Mouse (Mus musculus): ENCODE measurements at regions not wholly inside any gene's neighbourhood (a gene's known extent, or its start where the extent isn't known, plus 50 kb on each side); places are given as distances from the start of the nearest gene placed in this dataset.

DNA sequence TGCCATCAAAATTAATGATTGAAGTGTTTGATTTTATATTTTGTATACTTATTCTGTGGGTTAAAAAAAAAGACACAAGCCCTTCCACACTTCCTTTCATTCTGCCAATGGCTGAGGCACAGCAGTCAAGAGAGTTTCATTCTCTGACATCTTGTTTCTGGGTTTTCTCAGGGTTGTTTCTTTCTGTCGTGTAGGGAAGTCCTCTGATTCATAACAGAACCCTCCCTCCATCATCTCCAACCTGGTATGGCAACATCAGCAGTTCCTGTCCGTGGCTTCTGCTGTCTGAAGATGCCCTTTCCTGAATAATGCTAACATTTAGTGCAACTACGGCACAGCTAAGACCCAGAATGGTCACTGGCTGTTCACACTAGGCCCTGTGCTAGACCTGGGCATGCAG is 167.3 kb downstream of the Hs3st3b1 start:
- DNase-seq (ENCODE audit: low read depth) = no peak

DNA sequence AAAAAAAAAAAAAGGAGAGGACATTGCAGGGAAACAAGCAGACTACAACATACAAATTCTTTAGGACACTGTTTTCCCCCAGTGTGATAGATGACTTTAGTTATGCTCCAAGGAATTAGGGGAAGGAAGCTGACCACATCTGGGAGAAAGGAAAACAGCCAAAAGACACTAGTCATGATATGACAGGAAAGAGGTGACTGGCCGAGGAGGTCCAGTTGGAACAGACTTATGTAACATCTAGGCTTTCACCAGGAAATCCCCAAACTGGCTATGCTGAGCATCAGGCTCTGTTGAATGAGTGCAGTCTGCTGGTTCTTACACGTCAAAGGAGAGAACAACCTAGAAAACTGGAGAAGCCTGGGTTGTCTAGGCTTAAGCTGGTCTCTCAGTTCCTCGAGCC is 163.8 kb downstream of the Hs3st3b1 start:
- no peak for DNase-seq (ENCODE audit: low read depth)

DNA sequence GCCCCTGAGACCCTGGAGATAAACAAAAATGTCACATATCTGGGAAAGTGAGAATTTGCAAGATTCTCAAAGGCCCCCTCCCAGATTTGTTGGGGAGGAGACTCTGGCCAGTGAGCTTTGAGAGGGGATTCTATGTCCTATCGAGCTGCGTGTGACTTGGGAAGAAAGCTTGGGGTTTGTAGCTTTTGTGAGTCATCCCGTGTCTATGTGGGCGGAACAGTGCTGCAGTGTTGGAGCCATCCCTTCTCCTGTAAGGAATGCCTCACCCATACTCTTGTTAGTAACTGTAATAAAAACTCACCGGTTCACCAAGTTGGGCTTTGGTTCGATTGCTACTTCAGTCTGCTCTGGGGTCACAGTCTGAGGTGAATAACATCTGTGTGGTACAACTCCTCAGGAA is 160.5 kb downstream of the Hs3st3b1 start:
- DNase-seq (ENCODE audit: low read depth) = no peak

DNA sequence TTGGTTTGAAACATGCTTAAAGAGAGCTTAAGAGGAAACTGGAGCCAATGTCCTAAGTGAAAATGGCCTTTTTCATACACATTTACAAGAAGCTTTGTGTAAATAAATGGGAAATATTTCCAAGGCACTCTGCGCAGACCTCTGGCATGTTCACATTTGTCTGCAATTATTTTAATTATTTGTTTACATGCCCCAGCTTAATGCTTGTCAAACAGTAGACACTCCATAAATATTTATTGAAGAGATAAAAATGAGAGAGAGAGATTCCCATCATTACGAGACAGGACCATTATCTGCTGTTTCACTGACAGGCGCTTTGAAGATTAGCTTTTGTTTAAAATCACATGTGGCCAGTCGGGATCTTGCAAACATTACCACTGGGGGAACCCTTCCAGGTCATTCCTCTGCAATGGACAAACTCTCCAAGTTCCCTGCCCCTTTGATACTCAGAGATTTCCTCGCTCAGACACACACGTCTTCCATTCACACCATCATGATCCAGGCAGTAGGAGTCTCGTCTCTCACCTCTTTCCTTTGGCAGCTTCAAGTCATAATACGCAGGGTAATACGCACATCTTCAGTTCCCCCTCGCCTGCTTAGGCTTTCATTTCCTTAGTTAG is 154.3 kb downstream of the Hs3st3b1 start:
- no peak for DNase-seq (ENCODE audit: low read depth)

DNA sequence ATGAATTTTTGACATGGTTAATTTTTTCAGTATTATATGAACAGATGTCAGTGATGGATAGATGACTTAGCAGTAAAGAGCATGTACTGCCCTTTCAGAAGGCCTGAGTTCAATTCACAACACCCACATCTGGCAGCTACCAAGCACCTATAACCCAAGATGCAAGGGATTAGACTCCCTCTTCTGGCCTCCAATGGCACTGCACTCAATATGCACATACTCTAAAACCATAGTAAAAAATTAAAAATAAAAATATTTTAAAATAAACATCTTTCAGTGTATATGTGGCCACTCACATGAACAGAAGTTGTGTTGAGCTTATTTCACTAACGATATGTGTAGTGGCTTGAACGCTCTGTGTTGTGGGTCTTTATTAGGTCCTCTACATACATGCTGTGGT is 152.4 kb downstream of the Hs3st3b1 start:
- no peak for DNase-seq (ENCODE audit: low read depth)

DNA sequence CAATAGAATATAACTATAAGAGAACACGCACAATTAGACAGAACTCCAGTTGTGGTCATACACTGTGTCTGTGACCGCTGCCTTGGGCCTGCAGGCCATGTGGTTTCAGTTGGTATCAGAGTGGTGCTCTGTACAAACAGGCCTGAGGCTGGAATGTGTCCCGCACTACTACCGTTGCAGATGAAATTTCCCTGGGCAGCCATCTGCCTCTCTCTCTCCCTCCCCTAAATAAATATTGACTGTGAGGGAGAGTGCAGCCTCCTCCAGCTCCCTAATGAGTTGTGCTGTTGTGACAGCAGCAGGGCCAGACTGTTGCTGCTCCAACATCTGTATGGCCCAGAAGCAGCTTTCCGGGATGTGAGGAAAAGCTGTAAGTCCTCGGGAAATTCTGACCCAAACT is 146.7 kb downstream of the Hs3st3b1 start:
- DNase-seq (ENCODE audit: low read depth) = no peak

DNA sequence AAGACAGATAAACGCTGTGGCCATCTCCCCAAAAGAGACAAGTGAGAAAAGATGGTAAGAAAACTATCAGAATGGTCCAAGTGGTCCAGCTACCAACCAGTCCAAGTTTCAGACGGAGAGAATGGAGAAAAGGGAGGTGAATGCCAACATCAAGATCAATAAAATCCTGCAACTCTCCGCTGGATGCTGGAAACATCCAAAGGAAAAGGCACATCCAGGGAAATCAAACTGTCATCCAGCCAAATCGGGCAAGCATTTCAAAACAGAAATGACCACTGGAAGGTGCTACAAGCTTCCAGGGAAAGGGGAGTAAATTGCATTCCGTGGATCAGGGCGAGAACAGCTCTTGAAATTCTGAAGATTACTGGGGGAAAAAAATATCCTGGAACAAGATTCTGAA is 142.7 kb downstream of the Hs3st3b1 start:
- no peak for DNase-seq (ENCODE audit: low read depth)

DNA sequence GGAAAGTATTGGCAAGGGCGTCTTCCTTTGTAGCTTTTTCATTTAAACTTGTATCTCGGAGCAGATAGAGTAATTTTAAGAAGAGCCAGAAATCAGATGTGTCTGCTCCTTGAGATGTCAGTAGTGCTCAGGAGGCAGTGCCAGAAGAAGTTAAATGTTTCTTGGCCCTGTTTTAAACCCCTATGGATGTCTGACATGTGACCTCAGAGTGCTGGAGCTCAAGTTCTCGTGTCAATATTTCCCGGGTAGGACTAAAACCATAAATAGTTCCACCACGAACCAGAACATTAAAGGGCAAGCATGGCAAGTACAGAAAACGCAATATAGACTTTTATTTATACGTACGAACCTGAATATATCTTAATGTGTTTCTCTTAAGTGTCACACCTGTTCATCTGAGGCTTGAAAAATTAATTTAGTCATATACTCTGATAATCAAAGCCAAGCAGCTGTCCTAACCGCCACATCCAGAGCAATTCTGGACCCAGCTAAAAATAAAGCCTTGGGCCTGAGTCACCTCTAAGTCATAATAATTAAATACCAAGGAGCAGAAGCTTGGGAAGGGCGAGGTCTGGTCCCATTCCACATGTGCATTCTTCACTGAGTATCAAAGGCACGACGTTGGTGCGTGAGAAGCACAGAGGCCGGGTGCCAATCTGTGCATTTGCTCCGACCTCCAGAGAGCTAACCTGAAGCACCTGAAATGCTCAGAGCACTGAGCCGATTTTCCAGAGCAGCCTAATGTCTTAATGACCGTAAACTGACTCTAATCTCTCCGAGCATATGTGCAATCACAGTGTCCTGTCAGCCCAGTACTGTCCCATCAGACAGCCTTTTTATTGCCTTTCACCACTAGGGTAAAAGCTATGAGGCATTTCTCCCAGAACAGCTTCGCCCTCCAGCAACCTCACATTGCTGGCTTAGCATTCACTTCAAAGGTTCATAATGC is 139.8 kb downstream of the Hs3st3b1 start:
- no peak for DNase-seq (ENCODE audit: low read depth)

DNA sequence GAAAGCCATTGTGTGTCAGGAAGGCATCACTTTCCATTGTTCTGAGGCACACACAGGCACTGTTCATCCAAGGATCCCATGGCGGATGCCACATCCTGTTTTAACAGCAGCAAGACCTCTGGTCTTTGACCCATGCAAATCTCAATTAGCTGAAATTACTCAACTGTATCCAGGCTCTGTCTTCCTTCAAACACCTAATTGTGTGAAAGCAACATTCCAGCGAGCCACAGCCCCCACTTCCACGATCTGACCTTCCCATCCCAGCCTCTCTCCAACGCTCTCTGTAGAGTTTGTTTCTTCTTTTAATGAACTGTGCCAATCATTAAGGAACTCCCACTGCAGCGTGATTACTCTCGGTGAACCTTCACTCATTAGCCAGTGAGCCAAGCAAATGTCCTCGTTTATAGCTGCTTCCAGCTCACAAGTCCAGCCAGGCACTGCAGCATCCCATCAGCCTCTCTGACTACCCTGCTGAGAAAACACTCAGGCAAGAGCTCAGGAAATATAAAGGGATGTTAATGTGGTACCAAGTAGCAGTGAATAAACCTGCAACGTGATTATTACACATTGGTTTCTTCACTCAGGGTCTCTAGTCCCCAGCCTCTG is 136.7 kb downstream of the Hs3st3b1 start:
- DNase-seq (ENCODE audit: low read depth) = no peak

DNA sequence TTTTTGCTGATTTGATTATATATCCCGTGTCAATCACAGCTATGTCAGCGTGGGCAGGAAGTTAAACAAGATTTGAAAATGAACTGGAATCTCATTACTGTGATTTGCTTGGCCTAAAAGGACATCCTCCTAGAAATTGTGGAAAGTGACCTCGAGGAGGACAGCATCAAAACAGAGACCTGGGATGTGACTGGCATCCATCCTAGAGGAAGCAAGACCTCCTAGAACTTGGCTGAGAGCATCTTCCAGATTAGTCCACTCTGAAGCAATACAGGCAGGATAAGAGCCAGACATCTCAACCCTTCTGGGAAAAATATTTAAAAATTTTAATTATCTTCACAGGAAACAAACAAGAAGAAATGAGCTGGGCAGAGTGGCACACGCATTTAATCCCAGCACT is 136.1 kb downstream of the Hs3st3b1 start:
- no peak for DNase-seq (ENCODE audit: low read depth)

DNA sequence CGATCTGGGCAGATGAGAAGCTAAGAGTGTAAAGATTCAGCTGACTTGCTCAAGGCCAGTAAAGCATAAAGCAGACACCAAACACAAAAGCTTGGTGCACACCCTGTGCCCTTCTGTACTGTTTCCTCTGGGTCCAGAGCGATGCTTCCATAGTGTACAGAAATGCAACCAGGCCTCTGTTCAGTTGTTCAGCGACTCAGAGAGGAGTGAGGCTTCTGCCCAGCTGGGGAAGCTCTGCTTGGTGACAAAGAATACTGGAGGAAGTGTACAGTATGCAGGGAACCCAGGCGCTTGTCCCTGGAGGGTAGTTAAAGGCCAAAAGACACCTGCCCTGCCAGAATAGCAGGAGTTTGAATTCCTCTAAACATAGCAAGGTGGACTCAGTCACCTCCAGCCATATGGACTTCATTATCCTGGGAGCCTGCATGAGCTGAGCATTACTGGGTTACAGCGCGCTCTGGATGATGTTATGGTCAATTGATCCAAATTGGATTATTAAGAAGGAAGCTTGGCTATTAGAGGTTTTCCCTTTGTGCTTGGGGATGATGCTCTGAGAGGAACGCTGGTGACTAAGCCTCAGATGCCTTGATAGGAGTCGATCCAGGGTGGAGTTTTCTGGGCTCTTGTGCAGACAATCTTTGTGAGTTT is 132.5 kb downstream of the Hs3st3b1 start:
- DNase-seq (ENCODE audit: low read depth) = no peak

DNA sequence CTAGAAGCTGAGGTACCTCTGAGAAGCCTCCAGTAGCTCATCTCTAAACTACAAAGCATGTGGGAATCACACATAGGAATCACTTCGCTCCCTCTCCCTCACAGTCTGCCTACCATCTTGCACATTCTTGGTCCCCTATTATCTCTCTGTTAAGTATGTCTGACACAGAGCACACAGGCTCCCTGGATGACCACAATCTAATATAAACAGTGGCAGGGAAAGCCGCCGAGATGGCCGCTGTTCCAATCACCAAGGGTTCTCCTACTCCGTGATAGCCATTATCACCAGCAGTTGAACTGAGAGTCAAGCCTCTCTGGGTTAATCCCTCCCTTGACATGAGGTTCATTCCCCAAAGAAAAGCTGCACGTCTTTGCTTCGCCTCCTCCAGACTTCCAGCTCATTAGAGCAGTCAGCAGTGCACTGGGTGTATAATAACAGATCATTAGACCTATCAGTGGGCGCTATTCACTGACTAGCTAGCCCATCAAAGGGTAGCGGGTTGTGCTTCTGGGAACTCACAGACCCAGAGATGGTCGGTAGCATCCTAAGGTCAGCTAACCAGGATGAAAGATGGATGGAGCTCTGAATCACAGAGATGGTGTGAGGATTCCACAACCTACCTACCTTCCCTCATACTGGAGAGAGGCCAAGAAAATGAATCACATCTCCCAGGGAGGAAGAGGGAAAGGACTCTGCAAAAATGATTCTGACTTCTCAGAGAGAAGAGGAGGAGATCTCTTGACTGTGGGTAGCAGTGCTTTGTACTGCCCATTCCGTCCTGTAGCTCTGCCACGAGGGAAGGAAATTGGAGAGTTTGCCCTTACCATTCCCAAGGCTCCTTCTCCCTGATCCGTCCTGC is 130.9 kb downstream of the Hs3st3b1 start:
- no peak for DNase-seq (ENCODE audit: low read depth)

DNA sequence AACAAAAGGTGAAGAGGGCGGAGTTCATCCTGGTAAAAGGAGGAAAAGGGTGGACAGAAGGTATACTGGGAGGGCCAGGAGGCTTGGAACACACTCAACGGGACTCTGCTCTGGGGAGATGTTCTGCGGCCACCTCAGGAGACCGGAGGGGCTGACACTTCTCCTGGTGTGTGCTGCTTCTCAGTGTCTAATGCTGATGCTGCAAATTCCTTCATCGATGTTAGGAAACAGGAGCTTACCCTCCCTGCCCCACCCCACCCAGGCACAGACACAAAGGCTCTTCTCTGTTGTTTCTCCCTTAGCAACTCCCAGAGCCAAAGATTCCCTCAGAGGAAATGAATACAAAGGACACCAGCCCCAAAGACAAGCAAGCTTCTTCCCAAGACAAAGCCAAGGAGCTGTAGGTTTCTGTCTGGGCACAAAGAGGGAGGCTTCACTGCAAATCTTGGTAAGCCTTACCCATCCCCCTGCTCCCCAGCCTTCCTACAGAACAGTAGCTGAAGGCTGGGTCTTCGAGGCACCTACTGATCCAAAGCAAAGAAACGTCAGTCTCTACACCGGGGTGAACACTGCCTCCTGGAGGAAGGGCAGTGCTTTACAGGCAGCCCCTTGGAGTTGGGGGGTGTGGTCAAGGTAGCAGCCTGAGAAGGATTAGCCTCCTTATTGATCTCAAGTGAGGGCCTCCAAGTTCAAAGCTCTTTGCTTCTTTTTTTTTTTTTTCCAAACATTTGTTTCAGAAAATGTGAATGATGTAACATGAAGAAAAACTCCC is 128.2 kb downstream of the Hs3st3b1 start:
- DNase-seq (ENCODE audit: low read depth) = no peak

DNA sequence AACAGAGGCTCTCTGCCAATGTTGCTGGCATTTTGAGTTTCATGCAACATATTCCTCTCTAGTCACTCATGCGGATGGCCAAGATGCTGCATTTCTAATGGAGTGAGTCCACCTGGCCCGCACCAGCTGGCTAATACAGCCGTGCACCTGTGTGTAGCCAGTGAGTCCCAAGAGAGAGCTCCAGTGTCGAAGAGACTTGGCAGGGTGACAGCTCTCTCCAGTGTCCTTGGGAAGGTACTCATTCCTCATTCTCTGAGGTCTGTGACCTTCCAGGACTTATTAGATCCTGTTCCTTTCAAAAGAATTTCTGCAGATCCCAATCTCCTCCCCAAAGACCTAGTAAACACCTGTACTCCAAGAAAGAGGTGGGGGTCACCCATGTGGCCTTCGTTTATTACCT is 109.9 kb downstream of the Hs3st3b1 start:
- DNase-seq (ENCODE audit: low read depth) = no peak

DNA sequence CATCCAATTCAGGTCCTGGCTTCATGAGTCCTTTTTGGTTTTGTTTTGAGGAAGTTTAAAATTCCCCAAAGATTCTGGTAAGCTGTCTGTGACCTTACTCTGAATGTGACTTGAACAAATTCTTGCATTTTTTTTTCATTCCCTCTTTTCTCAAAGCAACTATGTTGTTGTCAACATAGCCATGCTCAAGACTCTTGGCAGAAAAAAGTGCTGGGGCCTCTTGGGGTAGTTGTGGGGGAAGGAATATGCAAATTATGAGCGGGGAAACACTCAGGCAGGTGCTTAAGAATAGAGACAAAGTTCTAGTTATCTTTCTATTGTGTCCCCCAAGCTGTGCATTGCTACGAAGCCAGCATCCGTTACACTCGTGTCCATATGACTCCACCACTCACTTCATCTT is 99.2 kb downstream of the Hs3st3b1 start:
- DNase-seq (ENCODE audit: low read depth) = no peak

DNA sequence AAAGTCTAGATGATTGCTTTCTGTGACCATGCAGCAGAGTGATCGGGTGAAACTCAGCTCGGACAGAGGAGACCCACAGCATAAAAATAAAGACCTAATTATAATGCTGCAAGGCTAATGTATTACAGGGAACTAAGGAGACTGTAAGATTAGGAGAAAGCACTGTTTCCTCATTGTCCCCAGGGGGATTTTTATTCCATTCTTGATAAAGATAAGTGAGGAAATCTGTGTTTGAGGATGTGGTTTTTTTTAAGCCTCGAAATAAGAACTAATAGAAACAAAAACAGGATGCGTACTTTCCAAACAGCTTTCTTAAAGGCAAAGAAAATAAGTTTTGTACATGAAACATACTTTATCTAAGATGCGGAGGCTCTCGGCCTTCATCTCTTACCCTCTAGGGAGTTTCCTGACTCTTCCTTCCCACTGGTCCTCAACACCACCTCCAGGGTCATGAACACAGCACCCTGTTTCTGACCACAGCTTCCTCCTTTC is 94.8 kb downstream of the Hs3st3b1 start:
- no peak for DNase-seq (ENCODE audit: low read depth)

DNA sequence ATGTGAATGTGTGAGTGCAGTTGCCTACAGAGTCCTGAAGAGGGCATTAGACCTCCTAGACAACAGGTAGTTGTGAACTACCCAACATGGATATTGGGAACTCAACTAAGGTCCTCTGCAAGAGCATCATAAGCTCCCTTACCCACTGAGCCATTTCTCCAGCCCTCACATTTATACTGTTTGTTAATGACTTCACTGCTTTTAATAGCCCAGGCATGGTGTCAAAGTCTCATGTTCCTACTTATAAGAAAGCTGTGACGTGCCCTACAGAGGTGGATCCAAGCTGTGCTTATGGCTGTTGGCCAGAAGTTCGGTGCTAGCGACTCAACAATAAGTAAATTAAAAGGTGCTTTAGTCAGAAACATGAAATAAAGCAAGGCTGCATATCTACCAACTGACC is 88.6 kb downstream of the Hs3st3b1 start:
- no peak for DNase-seq (ENCODE audit: low read depth)

DNA sequence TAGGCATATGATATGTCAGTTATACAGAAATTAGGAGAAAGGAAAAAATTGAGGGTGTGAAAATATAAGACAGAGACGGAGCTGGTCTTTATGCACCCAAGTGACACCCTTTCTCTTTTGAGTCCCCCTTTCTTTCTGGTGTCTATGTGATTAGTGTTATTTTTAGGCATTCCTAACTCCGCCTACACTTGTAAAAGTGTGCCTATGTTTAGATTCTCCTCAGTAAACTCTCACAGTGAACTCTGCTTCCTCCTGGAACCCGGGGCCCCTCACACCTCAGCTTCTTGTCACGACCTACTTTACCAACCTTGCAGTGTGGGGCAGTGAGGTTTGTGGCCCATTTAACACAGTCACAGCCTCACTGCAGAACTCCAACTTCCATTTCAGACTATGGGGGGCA is 88.0 kb downstream of the Hs3st3b1 start:
- no peak for DNase-seq (ENCODE audit: low read depth)

DNA sequence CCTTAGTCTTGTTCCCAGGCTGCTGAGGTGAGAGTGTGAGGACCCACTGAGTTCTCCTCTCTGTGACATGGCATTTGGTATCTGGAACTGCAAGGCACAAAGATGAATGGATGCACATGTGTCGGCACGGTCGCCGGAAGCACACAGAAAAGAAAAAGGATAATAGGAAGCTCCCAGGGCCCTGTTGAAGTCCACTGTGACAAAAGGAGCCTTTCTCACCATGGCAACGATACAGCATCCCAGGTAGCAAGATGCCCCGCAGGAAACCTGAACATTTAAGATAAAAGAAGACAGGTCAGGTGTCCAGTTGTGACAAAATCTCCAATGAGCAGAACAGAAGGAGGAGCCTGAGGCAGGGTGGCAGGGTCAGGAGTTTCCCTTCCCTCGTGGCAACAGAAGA is 87.5 kb downstream of the Hs3st3b1 start:
- no peak for DNase-seq (ENCODE audit: low read depth)
